Mouse (Mus musculus) myocyte (in vitro differentiated cells): ENCODE measurements around the gene E030030I06Rik.
"Not testable (repeated sequence)": the region's sequence is repeated elsewhere in the genome, so short reads cannot be mapped to it uniquely, and the experiment has no call there.

Experiments
- POLR2A ChIP-seq: IDR thresholded peaks from one replicate; pipeline ENCODE4 v1.6.1; 2011; ENCODE audit warnings: low read depth, mild to moderate bottlenecking, control low read depth, moderate library complexity; ENCODE audit not compliant: insufficient read length
- USF1 ChIP-seq: IDR thresholded peaks from one replicate; pipeline ENCODE4 v1.6.1; 2011; ENCODE audit warnings: low read depth, mild to moderate bottlenecking, control low read depth, moderate library complexity

- TF ChIP-seq POLR2A, USF1: not testable (repeated sequence)
Observed at GRCm38 (mm10) chr10:22163705-22164583, 14.9 kb upstream of the E030030I06Rik start.
